Mouse (Mus musculus) kidney, postnatal 10 days (tissue): ENCODE data around the gene Hspb6.

Source experiments
- DNase-seq: peaks from one replicate; pipeline ENCODE4 v3.0.0; 2021; ENCODE audit warnings: mixed read lengths

The Hspb6 gene

DNA sequence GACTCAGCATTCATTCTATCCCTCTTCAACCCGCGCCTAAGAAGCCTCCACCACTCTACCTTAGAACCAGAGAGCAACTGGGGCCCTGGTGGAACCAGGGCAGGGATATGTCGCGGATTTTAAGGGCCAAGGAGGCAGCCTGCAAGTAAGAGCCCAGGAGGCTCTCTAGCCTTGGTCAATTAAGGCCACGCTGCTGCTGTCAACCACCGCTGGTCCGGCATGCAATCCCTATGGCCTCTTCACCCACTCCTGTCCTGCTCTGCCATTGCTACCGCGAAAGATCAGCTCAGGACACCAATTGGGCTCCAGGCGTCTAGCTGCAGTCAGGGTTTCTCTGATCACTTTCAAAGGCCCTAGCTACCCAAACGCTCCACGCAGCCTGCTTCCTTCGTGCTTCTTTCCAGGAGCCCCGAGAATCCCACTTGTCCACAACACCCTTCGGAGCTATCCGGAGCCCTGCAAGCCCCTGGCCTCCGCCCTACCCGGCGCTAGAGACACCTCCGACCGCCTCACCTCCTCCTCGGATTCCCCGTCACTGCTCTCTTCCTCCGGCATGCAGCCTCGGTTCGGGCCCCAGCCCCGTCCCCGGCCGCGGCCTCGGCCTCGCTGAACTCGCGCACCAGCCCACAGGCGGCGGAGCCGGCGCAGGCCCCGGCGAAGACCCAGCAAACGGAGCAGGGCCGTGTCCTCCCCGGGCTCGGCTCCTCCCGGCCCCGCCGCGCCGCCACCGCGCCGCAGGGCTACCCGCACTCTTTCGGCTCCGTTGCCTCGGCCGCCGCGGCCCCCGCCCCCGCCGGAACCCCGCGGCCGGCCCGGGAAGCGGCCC is 36.1 kb downstream of the Hspb6 start:
- peak; percentile 65 for DNase-seq

- peak; percentile 97 for DNase-seq
These were observed 36.9 kb downstream of the Hspb6 start, which contains the start of gene Kmt2b for GRCm38 (mm10) chr7:30588676-30589434. TSS of gene Kmt2b (minus strand) at chr7:30588726.

DNA sequence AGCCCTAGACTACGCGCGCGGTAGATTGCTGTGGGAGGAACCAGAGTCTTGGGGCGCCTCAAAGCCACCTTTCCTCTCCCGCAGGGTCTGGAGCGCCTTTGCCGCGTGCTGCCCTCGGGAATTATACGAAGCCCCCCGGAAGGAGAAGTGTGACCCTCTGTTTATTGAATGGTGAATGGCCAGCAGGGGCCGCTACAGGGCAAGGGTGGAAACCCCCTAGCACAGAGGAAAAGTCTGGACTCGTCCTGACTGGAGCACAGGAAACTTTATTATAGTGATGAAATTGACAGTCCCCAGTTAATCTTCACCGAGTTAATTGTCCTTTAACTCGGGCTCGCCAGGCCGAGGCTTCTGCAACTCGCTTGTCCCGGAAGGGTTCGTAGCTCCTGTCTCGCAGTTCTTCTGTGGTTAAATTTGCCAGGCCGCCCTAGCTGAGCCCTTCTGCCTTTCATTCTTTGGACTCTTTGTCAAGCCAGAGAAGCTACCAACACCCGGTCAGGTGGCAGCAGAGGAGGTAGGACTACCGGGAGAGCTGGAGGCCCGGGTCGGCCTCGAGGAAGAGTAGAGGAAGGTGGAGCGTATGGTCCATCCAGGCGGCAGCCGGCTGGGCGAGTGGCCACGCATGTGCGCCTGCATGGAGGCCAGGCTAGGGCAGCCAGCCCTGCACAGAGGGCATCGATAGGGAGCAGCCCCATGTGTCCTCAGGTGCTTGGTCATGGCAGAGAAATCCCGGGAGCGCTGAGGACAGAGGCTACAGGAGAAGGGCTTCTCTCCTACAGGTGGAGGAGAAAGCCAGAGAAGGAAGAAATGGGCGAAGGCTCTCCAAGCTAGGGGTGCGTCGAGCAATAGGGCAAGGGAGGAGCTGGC is 37.7 kb downstream of the Hspb6 start:
- DNase-seq, result peak; percentile 94

- no peak for DNase-seq
These were observed 39.1 kb downstream of the Hspb6 start for GRCm38 (mm10) chr7:30590927-30591604.

GRCm38 (mm10) chr7:30591605-30591951 is 39.6 kb downstream of the Hspb6 start:
- DNase-seq, result no peak

- DNase-seq, result no peak
These were observed 40.9 kb downstream of the Hspb6 start for GRCm38 (mm10) chr7:30592772-30593423.

GRCm38 (mm10) chr7:30593579-30594509 is 41.9 kb downstream of the Hspb6 start:
- no peak for DNase-seq

GRCm38 (mm10) chr7:30594510-30595024 is 42.6 kb downstream of the Hspb6 start:
- DNase-seq, result no peak

- DNase-seq, result no peak
These were observed 44.1 kb downstream of the Hspb6 start for GRCm38 (mm10) chr7:30596093-30596492.

- no peak for DNase-seq
These were observed 44.8 kb downstream of the Hspb6 start for GRCm38 (mm10) chr7:30596811-30597210.

GRCm38 (mm10) chr7:30598786-30599185 is 46.8 kb downstream of the Hspb6 start, which contains the start of gene Zbtb32:
TSS of gene Zbtb32 (minus strand) at chr7:30598909.
- DNase-seq, result peak; percentile 4

DNA sequence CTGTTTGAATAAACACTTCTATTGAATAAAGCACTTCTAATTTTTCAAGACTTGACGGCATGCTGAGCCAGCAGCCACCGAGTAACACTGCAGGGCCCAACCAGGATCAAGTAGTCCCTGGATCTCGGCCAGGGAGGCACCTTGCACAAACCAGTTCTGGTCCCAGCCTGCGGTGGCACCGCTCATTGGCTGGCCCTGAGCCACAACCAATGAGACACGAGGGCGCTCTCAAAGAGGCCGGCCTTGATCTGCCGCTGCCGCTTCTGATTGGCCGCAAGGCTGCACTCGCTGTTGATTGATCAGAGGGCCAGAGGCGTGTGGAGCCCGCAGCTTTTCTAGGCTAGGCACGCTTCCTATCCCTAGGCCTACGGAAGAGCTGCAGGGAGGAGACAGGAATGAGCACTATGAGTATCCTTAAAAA is 48.0 kb downstream of the Hspb6 start:
- peak; percentile 96 for DNase-seq

- peak; percentile 68 for DNase-seq
These were observed 48.7 kb downstream of the Hspb6 start for GRCm38 (mm10) chr7:30600651-30601050.

DNA sequence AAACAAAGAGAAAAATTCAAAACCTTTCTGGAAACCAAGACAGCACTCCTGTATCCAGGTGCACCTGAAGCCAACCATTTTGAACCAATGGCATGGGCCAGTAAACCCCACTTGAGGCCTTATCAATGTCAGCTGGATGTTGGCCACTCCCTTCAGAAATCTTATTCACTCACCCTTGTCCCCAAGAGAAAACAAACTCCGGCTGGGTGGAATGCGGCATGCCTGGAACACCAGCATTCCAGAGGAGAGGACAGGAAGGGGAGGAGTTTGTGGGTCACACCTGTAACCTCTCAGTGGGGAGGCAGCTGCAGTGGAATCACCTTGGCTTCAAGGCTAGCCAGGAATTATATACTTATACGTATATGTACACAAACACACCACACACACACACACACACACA is 50.6 kb downstream of the Hspb6 start:
- peak; percentile 77 for DNase-seq

- no peak for DNase-seq
These were observed 52.4 kb downstream of the Hspb6 start for GRCm38 (mm10) chr7:30604424-30604823.

GRCm38 (mm10) chr7:30604944-30605343 is 53.0 kb downstream of the Hspb6 start:
- no peak for DNase-seq
